Mouse (Mus musculus) urinary bladder, postnatal 4 days (tissue): Measurements from ENCODE around the gene Igflr1.

Experiments used
- DNase-seq, 2 experiments: peaks; one replicate each; pipeline ENCODE4 v3.0.0; 2021 to 2022; ENCODE audit warnings: low spot score in 2 of 2

Igflr1 gene

DNA sequence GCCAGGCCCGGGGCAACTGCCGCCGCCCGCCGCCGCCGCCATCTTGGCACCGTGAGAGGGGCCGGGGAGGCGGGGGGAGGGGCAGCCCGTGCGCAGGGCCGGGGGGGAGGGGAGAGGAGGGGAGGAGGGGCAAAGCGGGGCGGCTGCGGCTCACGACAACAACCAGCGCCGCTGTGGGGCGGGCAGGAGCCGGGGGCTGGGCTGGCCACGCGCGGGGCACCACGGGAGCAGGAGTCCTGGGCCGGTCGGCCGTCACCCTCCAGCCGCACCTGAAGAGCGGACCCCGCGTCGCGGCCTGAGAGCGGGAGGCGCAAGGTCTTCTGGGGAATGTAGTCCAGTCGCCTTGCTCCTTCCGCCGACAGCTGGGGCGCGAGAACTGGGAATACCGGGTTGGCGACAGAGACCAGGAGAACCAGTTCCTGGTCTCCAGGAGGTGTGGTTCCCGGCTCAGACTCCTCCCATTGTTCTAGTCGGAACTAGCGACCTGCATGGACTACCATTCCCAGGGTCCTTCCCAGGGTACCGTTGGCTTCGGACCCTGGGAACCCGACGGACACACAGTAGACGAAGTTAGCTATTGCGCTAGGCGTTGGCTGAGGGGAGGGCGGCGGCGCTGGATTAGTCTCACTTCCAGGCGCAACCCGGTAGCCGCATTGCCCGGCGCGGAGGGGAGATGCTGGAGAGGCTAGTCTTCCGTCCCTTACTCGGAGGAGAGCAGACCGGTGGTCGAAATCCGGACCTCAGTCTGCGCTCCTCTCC, 23.6 kb downstream of the Igflr1 start, which contains the start of gene Kmt2b:
Gene Kmt2b (minus strand): TSS at position 51 of the 759 bp plus-strand sequence.
- DNase-seq = peak; percentile 95 to 97

DNA sequence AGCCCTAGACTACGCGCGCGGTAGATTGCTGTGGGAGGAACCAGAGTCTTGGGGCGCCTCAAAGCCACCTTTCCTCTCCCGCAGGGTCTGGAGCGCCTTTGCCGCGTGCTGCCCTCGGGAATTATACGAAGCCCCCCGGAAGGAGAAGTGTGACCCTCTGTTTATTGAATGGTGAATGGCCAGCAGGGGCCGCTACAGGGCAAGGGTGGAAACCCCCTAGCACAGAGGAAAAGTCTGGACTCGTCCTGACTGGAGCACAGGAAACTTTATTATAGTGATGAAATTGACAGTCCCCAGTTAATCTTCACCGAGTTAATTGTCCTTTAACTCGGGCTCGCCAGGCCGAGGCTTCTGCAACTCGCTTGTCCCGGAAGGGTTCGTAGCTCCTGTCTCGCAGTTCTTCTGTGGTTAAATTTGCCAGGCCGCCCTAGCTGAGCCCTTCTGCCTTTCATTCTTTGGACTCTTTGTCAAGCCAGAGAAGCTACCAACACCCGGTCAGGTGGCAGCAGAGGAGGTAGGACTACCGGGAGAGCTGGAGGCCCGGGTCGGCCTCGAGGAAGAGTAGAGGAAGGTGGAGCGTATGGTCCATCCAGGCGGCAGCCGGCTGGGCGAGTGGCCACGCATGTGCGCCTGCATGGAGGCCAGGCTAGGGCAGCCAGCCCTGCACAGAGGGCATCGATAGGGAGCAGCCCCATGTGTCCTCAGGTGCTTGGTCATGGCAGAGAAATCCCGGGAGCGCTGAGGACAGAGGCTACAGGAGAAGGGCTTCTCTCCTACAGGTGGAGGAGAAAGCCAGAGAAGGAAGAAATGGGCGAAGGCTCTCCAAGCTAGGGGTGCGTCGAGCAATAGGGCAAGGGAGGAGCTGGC, 24.4 kb downstream of the Igflr1 start:
- peak; percentile 76 to 88 for DNase-seq

DNA sequence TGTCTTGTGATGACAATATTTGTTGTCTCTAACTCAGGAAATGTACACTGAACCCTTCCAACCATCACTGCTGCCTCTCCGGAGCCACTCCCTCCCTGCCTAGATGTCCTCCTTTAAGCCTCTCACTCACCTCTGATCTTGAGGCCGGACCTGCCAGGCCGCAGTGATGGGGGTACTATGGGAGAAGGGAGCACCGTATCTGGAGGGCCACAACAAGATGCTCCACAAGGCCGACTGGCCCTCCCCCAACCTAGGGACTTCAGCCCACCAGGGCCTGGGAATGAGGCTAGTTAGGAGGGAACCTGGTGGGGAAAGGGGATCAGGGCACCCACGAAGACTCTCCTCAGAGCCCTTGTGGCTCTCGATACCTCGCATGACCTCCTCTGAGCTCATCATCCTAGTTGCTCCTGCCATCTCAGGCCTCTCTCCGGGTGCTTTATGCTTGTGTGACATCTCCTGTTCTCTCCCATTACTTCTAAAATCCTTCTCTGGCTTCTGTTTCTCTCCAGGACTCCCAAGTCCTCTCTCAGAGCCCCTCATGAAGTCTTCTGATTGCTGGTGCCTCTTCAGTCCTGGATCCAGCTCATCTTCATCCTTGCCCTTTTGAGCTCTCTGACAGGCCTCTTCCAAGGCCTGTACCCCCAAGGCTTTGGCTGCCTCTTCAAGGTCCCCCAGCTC, 25.8 kb downstream of the Igflr1 start:
- no peak for DNase-seq

DNA sequence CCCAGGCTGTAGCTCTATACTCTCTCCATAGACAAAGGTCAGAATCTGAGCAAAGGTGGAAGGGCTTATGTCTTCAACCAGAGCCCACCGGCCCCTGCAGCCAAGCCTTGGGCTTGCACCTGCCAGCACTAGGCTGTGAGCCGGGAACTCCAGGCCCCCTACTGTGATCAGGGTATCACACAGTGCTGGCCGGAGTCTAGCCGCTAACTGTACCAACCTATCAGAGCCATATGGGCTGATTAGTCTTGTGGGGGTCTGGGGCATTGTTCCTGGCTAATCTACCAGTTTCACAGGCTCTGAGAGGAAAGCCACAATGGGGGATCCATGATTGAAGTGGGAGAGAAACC, 26.4 kb downstream of the Igflr1 start:
- DNase-seq = no peak

DNA sequence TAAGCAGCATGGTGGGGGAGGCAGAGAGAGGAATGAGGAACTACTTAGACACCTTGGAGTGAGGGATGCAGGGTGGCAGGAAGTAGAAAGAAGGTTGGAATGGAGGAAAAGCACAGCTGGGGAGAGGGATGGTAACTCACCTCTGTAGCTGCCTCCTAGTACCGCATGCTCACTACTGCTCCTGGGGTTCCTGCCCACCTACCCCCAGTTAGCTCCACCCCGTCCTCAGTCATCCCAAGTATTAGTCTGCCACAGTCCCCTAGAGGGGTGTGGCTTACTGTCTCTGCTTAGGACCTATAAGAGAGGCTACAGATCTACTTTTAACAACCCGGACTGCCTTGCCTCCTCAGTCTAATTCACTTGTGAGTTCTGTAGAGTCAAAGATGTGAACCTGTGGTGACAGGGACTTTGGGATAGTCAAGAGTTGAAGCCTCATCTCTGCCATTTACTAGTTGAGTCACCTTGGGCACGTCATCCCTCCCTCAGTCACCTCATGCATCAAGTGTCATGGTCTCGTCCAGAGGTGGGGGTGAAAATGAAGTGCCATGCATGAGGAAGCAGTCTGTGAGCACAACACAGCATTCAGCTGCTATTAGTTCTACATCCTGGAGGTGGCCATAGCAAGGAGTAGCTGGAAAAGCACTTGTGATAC, 27.7 kb downstream of the Igflr1 start:
- DNase-seq = no peak

DNA sequence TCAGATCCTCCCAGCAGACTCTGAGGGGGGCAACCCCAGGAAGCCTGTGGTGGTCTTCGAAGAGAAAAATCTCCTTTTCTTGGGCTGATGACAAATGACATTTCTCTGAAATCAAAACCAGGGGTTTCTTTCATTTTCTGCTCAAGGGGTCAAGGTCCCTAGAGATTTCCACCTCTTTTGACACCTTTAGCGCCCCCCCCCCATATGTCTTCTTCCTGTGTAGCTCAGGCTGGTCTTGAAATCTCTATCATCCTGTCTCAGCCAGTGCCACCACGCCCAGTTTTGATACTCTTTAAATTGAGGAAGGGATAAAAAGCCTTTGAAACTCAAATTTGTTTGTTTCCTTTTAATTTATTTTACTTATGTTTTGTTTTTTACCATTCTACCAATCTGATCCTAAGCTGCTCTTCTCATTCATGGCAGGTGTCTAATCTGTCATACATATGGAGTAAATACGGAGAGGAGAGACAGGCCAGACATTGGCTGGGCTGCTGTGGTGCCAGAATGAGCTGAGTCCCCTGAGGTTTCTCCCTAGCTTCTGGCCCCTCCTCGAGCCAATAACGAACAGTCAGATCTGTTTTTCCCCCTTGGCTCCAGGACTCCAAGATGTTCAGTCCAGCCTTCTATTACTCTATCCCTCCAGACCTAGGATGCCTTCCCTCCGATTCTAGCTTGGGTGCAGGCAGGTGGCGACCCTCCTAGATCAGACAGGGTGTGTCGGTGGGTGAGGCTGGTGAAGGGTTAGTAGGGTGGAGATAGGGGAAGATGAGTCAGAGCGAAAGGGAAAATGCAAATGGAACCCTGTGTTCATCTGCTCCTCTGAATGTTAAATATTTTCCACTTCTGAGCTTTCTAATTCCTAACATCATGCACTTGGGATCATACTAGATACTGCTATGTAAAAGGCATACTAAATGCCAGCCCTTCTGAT, 28.6 kb downstream of the Igflr1 start:
- no peak for DNase-seq

DNA sequence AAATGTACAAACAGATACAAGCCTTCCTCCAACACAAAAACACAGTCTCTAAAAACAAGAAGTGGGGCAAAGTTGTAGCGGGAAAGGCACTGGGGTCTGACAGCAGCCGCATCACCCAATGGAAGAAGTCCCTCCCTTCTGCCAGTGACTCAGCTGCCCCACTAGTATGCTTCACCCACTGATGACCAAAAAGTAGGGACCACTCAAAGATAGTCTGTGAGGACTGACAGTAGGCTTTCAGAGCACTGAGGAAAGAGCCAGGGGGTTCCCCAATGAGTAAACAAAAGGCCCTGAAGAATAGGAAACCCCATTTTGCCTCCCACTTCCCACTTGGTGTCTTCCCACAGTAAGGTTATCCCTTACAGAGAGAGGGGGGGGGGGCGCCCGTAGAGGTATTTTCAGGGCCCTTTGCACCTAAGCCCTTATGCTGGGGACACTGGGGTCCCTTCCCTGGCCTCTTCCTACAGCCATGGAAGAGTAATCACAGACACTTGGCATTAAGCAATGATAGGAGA, 29.3 kb downstream of the Igflr1 start:
- no peak for DNase-seq

DNA sequence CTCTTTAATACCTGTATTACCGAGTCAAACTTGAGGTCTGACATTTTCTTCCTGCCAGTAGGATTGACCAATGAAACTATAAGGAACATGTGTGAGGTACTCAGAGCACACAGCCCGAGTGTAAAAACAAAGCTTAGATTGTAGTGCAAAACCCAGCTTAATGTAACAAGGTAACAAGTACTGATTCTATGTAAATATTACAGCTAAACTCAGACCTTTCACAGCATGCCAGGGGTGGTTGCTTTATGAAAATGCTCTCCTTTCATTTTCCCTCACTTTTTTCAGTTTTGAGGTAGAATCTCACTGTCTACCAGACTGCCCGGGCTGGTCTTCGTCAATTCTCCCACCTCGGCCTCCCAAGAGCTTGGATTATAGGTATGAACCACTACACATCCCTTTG, 30.9 kb downstream of the Igflr1 start:
- no peak for DNase-seq

DNA sequence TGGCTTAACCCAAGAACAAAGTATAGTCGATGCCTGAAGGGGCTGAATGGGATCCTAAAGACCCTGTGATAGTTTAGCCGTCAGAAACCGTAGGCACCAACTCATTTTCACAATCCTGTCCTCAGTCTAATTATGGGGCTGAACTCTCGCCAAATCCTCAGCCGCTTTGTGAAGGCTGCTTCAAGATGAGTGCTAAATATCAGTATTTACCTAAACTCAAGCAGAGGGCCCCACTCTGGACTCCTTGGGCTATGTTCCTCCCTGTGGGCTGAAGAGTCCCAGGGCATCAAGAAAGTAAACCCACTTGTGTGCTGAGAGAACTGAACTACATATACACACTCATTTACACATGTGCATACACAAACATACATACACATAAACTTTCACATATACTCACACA, 31.6 kb downstream of the Igflr1 start:
- DNase-seq = no peak

DNA sequence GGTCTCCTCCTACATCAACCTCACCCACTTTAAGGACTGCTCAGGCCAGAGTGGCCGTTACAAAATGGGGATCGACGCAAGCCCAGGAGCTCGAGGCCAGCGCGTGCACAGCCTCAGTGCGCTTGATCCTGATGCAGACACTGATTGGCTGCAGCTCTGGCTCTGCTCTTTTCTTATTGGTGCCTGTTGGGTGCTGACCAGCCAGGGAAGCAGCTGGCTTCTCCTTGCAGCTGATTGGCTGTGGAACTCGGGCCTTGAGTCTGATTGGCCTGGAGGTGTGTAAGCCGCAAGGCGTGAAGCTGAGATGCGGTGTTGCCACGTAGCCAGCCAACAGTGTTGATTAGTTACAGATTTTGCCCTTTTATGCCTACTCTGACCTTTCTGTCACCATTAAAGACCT, 33.6 kb downstream of the Igflr1 start, which contains the start of gene Zbtb32:
Gene Zbtb32 (minus strand): TSS at position 124 of the 400 bp plus-strand sequence.
- no peak for DNase-seq

DNA sequence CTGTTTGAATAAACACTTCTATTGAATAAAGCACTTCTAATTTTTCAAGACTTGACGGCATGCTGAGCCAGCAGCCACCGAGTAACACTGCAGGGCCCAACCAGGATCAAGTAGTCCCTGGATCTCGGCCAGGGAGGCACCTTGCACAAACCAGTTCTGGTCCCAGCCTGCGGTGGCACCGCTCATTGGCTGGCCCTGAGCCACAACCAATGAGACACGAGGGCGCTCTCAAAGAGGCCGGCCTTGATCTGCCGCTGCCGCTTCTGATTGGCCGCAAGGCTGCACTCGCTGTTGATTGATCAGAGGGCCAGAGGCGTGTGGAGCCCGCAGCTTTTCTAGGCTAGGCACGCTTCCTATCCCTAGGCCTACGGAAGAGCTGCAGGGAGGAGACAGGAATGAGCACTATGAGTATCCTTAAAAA, 34.7 kb downstream of the Igflr1 start:
- peak; percentile 83 to 89 for DNase-seq

DNA sequence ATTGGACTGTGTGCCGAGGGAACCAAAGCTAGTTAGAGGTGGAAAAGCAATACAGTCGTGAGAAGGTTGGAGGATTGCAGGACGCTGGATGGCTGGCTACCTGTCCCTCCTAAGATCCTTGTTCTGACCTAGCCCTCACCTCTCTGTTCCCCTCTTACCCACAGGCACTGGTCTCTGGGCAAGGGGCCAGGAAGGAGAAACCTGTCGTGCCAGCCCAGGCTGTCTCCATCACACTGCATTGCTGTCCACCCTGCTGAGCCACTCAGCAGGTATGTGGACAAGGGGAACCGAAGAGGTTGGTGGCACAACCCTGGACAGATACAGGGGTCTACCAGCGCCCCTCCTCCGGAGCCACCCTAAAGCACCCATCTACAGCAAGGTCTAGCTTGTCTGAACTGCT, 35.4 kb downstream of the Igflr1 start:
- DNase-seq = peak; percentile 64 to 70

DNA sequence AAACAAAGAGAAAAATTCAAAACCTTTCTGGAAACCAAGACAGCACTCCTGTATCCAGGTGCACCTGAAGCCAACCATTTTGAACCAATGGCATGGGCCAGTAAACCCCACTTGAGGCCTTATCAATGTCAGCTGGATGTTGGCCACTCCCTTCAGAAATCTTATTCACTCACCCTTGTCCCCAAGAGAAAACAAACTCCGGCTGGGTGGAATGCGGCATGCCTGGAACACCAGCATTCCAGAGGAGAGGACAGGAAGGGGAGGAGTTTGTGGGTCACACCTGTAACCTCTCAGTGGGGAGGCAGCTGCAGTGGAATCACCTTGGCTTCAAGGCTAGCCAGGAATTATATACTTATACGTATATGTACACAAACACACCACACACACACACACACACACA, 37.4 kb downstream of the Igflr1 start:
- peak in 1 of 2 experiments; percentile 51 for DNase-seq

DNA sequence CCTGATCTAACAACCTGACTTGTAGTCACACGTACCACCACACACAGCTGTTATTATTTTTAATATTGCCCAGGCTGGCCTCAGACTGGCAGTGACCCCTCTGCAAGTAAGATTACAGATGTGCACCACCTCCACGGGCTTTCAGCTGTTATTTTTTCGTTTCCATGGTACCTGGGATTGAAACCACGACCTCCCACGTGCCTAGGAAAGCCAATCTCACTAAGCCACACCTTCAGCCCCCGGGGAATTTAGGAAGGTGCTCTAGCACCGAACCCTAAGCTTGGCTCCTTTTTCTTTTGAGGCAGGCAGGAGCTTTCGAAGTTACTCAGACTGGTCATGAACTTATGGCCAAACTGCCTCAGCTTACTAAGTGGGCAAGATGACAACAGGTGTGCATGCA, 39.2 kb downstream of the Igflr1 start:
- DNase-seq = no peak

DNA sequence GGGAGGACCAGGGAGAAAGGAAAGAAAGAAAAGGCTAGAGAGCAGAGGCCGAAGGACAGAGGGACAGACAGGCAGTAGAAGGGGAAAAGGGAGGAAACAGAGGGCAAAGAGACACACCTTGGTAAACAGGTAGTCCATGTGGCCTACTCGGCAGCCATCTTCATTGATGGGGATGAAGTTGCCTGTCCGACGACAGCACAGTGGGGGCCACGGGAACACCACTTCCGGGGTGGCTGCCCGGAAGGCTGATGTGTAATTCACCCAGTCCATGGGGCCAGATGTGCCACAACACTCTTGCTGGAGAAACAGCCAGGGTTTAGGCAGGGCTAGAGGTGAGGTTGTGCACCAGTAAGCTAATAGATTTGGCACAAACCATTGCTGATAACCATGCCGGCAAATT, 39.7 kb downstream of the Igflr1 start:
- no peak for DNase-seq

DNA sequence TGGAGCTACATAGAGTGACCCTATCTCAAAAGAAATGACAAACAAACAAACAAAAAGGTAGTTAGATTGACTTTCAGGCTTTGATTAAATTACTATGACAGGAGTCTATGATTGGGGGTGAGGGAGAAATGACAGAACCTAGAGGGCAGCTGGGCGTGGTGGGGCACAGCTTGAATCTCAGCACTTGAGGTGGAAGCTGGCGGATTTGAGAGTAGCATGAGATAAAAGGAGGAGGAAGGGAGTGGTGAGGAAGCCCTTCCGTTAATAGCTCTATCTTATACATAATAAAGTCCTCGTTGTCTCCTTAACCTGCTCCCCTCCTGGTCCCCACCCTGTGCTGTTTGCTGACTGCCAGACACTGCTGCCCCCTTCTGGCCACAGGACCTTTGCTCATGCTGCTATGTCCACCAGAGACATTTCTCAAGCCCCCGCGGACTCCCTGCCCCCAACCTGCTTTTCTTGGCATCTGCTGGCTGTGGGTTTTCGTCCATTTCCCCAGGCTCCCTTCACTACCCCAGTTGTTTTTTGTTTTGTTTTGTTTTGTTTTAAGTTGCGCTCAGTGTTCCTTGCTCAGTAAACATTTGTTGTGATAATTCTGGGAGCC, 42.6 kb downstream of the Igflr1 start:
- DNase-seq = no peak

DNA sequence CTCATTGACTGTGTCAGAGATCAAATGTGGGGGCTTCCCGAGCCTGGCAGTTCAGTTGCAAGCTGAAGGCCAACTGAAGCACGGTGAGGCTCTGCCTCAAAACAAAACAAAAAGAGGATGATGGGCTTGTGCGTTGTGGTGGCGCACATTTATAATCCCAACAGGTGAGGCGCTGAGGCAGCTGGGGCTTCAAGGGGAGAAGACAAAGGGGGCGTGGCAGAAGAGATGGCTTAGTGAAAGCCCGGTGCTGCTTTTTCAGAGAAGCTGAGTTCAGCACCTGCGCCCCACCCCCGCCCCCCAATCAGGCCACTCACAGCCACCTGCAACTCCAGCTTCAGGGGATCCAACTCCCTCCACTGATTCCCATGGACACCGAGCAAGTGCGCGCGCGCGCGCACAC, 43.2 kb downstream of the Igflr1 start:
- DNase-seq = no peak

DNA sequence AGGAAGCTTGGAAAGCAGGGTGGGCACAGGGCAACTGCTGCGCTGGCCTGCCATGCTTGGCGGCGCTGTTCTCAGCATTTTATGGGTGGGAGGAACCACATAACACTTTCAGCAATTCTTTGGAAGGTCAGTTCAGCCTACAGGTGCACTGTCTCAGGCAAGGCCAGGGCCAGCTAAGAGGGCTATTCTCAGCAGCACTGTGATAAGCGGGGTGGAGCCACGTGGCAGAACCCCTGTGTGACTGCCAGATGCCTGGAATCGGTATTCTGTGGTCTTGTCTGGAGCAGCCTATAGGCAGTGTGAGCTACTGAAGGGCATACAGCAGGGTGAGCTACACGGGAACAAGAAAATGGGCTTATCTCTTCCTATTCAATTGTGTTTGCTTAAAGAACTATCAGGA, 44.8 kb downstream of the Igflr1 start:
- DNase-seq = no peak

DNA sequence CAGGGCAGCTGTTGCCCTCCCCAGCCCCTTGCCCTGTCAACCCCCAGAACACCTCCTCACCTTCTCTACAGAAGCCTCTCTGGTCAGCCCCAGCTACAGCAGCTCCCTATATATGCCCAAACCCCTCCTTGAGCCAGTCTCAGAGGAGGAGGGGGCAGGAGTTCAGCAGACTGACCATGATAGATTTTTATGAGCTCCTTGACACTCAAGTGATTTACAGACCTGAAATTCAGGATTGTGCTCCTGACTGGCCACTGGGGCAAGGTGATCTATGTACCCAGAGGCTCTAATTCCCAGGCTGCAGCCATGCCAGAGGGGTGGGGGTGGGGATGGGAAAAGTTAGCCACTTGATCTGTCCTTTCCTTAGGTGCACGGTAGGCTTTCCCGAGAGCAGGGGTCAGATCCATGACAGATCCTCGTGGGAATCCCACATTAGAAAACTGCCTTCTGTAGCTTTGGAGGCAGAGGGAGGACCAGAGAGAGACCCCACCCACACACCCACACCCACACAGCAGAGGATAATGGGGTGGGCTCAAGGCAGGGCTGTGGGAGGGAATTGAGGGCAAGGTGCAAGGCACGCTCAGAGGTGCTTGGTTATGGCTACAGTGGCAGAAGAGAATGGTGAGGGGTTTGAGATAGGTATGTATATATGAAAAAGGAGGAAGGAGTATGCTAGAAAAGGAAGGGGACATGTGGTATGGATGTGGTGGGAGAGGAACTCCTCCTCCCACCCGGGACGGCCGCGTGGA, 47.6 kb downstream of the Igflr1 start, which contains the start of gene Upk1a:
Gene Upk1a (minus strand): TSS at position 194 of the 749 bp plus-strand sequence.
- peak in 1 of 2 experiments; percentile 34 for DNase-seq
